Mouse (Mus musculus) ES-E14 (cell line): Measurements from ENCODE around the gene BC055324.

ENCODE experiments used
- CHD2 ChIP-seq: IDR thresholded peaks from 2 replicates; pipeline ENCODE4 v1.6.1; 2014; ENCODE audit warnings: mild to moderate bottlenecking, low read depth, low read length, inconsistent platforms
- HCFC1 ChIP-seq: IDR thresholded peaks from 2 replicates; pipeline ENCODE4 v1.6.1; 2012; ENCODE audit warnings: low read length, inconsistent platforms, borderline replicate concordance; ENCODE audit not compliant: insufficient read depth
- ZC3H11A ChIP-seq: IDR thresholded peaks from 2 replicates; pipeline ENCODE4 v1.6.1; 2012; ENCODE audit warnings: low read depth, mild to moderate bottlenecking, inconsistent platforms, low read length, borderline replicate concordance

DNA sequence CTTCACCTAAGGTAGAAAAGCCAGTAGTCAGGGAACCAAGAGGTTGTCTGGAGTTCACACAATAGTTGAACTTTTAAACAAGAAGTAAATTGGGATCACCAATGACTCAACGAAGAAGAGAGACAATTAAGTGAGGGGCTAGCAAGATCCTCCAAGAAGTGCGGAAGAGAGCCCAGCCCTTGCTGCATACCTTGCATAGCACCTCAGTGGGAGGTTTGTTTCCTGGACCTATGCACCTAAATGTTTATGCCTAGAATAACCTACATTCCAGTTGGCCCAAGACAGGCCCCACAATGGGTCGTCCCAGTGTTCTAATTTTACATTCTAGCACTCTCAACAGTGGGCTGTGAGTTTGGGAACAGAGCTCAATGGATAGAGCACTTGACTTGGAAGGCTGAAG, 9.7 kb upstream of the BC055324 start:
- TF ChIP-seq ZC3H11A, result no peak
- TF ChIP-seq CHD2, result 0 out of 2 replicates have a peak, but pooled peaks have one; percentile 19
- no peak for TF ChIP-seq HCFC1
